Mouse (Mus musculus) thymus, adult 2 months (tissue): ENCODE measurements around the gene Defa35.
"Not testable (repeated sequence)": the region's sequence is repeated elsewhere in the genome, so short reads cannot be mapped to it uniquely, and the experiment has no call there.

ENCODE experiments used
- CTCF ChIP-seq: fragments of 200-500 bp; IDR thresholded peaks from 2 replicates; pipeline ENCODE4 v1.5.1; 2012; ENCODE audit warnings: mild to moderate bottlenecking, control low read depth, low read length, moderate library complexity, borderline replicate concordance; ENCODE audit not compliant: control insufficient read depth, poor library complexity, insufficient read depth; ENCODE audit errors: extremely low read depth
- POLR2A ChIP-seq: fragments of 200-500 bp; IDR thresholded peaks from 2 replicates; pipeline ENCODE4 v1.6.1; 2012; ENCODE audit warnings: mild to moderate bottlenecking, low read length, control low read depth, moderate library complexity; ENCODE audit not compliant: control insufficient read depth, poor library complexity, insufficient read depth; ENCODE audit errors: extremely low read depth

- not testable (repeated sequence) for TF ChIP-seq CTCF, POLR2A
These were observed at the start of gene Defa35 for GRCm38 (mm10) chr8:21064738-21065137.
